Mouse (Mus musculus) olfactory bulb, adult 2 months (tissue): ENCODE results near the gene Abat. TPM values are rescaled to one million over a fixed set of nuclear protein-coding genes. Genes with fewer than 3 reads are reported as not detected.

Experiments used
- H3K27ac ChIP-seq: fragments of 200-500 bp; 2 replicates; pipeline ENCODE4 v1.5.1; 2012; ENCODE audit warnings: low read depth, low read length; ENCODE audit not compliant: insufficient read depth
- H3K4me1 ChIP-seq: fragments of 200-500 bp; 2 replicates; pipeline ENCODE4 v1.6.1; 2012; ENCODE audit warnings: low read length; ENCODE audit not compliant: control insufficient read depth, insufficient read depth
- H3K4me3 ChIP-seq: fragments of 200-500 bp; 2 replicates; pipeline ENCODE4 v1.5.1; 2012; ENCODE audit warnings: mild to moderate bottlenecking, low read depth, low read length, moderate library complexity; ENCODE audit not compliant: insufficient read depth
- CTCF ChIP-seq: fragments of 200-500 bp; IDR thresholded peaks from 2 replicates; pipeline ENCODE4 v1.5.1; 2012; ENCODE audit warnings: low read depth, mild to moderate bottlenecking, low read length, moderate library complexity; ENCODE audit not compliant: insufficient read depth
- POLR2A ChIP-seq: fragments of 200-500 bp; IDR thresholded peaks from 2 replicates; pipeline ENCODE4 v1.6.1; 2012; ENCODE audit warnings: mild to moderate bottlenecking, low read depth, low read length, moderate library complexity; ENCODE audit not compliant: insufficient read depth
- WGBS: fragments of 180-500 bp; shearing (Covaris S2); methylation state at CpG from one replicate; pipeline ENCODE4 v1.1.7; 2018; 5-methylcytosine and 5-hydroxymethylcytosine counted together
- polyA plus RNA-seq: library from polyadenylated mRNA; stranded (reverse); fragments of >200 nt; gene quantifications from 2 replicates; pipeline ENCODE4 v1.2.4, GENCODE M21; 2012; ENCODE audit warnings: low replicate concordance; ENCODE audit not compliant: missing spikeins, insufficient read depth, insufficient read length

Gene Abat
- polyA plus RNA-seq, 1 experiment: 131 TPM

- H3K27ac ChIP-seq: no peak overlapping the region
- TF ChIP-seq CTCF (no peak), POLR2A (no peak)
- peaks cover 7% of the 10 kb centered on the region; the same call in 1 of the 2 replicates for H3K4me1 ChIP-seq
- WGBS: 85% methylated on average over 5 of the region's 5 CpGs
- no peak overlapping the region for H3K4me3 ChIP-seq
Observed at GRCm38 (mm10) chr16:8631428-8631827, 118.2 kb downstream of the Abat start.

GRCm38 (mm10) chr16:8636867-8637216 is 123.6 kb downstream of the Abat start:
- Histone ChIP-seq H3K27ac (peak overlapping the region; percentile 48), H3K4me3 (peak overlapping the region; percentile 78), H3K4me1 (peaks cover 10% of the 10 kb centered on the region; the same call in 1 of the 2 replicates)
- TF ChIP-seq CTCF (no peak), POLR2A (no peak)
- WGBS: under 1% methylated on average over 13 of the region's 13 CpGs

GRCm38 (mm10) chr16:8637217-8638051 is 124.2 kb downstream of the Abat start, which contains the start of the genes Pmm2 and Tmem186:
Pmm2 (plus strand) TSS chr16:8637674.
Tmem186 (minus strand) TSS chr16:8637712.
- Histone ChIP-seq H3K27ac (peak within 1 kb of the TSS; percentile 48), H3K4me3 (peak within 1 kb of the TSS; percentile 78), H3K4me1 (peaks cover 10% of the 10 kb centered on the region; the same call in 1 of the 2 replicates)
- TF ChIP-seq POLR2A (peak; percentile 54; the same call in 1 of the 2 replicates), CTCF (no peak)
- WGBS: under 1% methylated on average over 59 of the region's 59 CpGs

- no peak for TF ChIP-seq POLR2A
Observed at GRCm38 (mm10) chr16:8638131-8638530, 124.9 kb downstream of the Abat start.

GRCm38 (mm10) chr16:8639466-8640191 is 126.4 kb downstream of the Abat start:
- no peak for TF ChIP-seq POLR2A
- no peak for TF ChIP-seq CTCF
- WGBS: 88% methylated on average over 11 of the region's 11 CpGs

More at GRCm38 (mm10) chr16:8638131-8638530, 124.9 kb downstream of the Abat start:
- Histone ChIP-seq H3K4me1 (peaks cover 10% of the 10 kb centered on the region; the same call in 1 of the 2 replicates), H3K27ac (no peak overlapping the region), H3K4me3 (peak overlapping the region; percentile 78)
- WGBS: 44% methylated on average over 7 of the region's 7 CpGs

GRCm38 (mm10) chr16:8643855-8644254 is 130.6 kb downstream of the Abat start:
- 67% methylated on average over 2 of the region's 2 CpGs for WGBS
- Histone ChIP-seq H3K4me3 (no peak overlapping the region), H3K27ac (no peak overlapping the region), H3K4me1 (no peaks in the 10 kb centered on the region)
- TF ChIP-seq CTCF: 0 out of 2 replicates have a peak, but pooled peaks have one; percentile 12
- TF ChIP-seq POLR2A: no peak

More at GRCm38 (mm10) chr16:8639466-8640191, 126.4 kb downstream of the Abat start:
- Histone ChIP-seq H3K27ac (no peak overlapping the region), H3K4me3 (no peak overlapping the region), H3K4me1 (peaks cover 10% of the 10 kb centered on the region; the same call in 1 of the 2 replicates)

GRCm38 (mm10) chr16:8645546-8645945 is 132.3 kb downstream of the Abat start:
- Histone ChIP-seq H3K27ac (no peak overlapping the region), H3K4me3 (no peak overlapping the region), H3K4me1 (no peaks in the 10 kb centered on the region)
- TF ChIP-seq POLR2A: no peak
- TF ChIP-seq CTCF: no peak
- WGBS: 85% methylated on average over 6 of the region's 6 CpGs

- Histone ChIP-seq H3K4me1 (no peaks in the 10 kb centered on the region), H3K27ac (no peak overlapping the region), H3K4me3 (no peak overlapping the region)
- 92% methylated on average over 3 of the region's 3 CpGs for WGBS
- no peak for TF ChIP-seq CTCF
- TF ChIP-seq POLR2A: no peak
Observed at GRCm38 (mm10) chr16:8650007-8650406, 136.8 kb downstream of the Abat start.

GRCm38 (mm10) chr16:8655108-8655507 is 141.9 kb downstream of the Abat start:
- TF ChIP-seq POLR2A: no peak
- Histone ChIP-seq H3K27ac (no peak overlapping the region), H3K4me1 (peaks cover 3% of the 10 kb centered on the region), H3K4me3 (no peak overlapping the region)
- 73% methylated on average over 6 of the region's 6 CpGs for WGBS
